Mouse (Mus musculus): ENCODE data around the gene Olfr1340.

Olfr1340 gene

DNA sequence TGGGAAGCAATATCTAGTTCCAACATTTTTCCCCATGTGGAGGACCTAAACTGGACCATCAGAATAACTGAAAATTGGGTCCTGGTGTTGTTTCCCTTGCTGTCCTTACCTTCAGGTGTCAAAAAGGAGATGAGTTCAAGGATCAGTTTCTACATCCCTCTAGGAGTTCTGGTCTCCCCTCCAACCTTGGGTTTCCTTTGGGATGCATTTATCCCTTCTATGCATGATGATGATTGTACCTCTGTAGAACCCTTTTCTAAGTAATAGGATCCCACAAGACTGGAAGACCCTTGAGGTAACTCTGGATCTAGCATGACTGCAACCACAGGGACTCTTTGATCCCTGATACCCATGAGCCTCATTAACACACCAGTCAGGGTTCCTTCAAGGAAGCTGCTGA is at the start of gene Olfr1340:
Gene Olfr1340, plus strand, starts transcription at position 301 of the 400 bp plus-strand sequence.
- in situ Hi-C loops (cut with MboI): no loop called here

DNA sequence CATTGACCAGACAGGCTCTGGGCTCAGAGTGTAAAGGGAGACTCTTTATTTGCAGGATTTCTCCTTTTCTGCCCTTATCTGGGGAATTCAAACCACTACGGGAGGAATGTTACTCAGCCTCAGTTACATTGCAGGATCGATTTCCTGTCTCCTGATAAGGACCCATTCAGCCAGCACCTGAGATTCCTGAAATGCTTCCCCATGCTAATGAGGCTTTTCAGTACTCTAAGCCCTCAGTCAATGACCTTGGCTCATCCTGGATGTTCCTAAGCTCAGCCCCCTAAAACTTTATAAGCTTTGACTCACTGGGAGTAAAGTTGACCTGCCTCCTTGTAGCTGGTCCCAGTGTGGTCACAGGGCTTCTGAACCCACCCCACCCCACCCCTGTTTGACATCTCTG is 32.9 kb upstream of the Olfr1340 start:
- in situ Hi-C loops (cut with MboI): no loop called here

GRCm38 (mm10) chr4:118692412-118692973 is 27.4 kb upstream of the Olfr1340 start, which contains the start of gene Olfr1342:
Gene Olfr1342, minus strand, starts transcription at chr4:118692756.
- in situ Hi-C loops (cut with MboI): no loop called here

DNA sequence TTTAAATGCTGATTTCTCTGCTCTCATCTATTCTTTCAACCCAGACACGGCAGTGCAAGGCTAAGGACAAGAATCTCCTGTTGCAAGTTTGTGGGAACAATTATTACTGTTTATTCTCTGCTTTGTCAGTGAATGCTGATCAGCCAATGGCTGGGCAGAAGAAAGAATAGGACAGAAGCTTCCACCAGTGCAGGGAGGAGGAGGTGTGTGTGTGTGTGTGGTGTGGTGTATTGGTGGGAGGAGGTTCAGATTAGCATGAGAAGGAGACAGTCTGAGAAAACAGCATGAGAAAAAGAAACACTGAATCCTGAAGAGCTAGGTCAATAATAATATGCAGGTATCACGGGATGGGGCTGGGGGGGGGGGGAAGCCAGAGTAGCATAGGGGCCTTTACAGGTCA is 26.1 kb upstream of the Olfr1340 start:
- in situ Hi-C loops (cut with MboI): no loop called here

DNA sequence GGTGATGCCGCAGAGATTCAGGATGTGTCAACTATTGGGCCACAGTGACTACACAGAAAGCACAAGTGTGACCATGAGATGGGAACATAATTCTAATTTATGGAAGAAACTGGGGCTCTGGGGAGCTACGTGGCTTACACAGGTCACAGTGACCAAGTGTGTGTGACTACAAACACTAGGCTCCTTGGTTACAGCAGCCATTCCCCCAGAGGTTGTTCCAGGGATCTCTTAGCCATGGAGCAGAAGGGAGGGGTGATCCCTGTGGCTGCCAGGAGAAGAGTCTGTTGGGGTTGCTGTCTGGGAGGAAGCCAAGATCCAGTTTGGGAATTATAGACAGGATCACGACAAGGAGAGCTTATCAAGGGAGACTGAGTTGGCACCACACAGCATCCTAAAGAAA is 16.7 kb upstream of the Olfr1340 start, which contains the start of gene Olfr1341:
Gene Olfr1341, plus strand, starts transcription at position 301 of the 400 bp plus-strand sequence.
- in situ Hi-C loops (cut with MboI): no loop called here

GRCm38 (mm10) chr4:118708086-118708485 is 11.9 kb upstream of the Olfr1340 start:
- in situ Hi-C loops (cut with MboI): no loop called here

GRCm38 (mm10) chr4:118711656-118712055 is 8.3 kb upstream of the Olfr1340 start:
- in situ Hi-C loops (cut with MboI): no loop called here

GRCm38 (mm10) chr4:118721742-118722483 is 2.0 kb downstream of the Olfr1340 start:
- in situ Hi-C loops (cut with MboI): no loop called here

- in situ Hi-C loops (cut with MboI): no loop called here
Measured at GRCm38 (mm10) chr4:118731875-118732274, 11.9 kb downstream of the Olfr1340 start, which contains the start of gene Olfr1339. Gene Olfr1339, plus strand, starts transcription at chr4:118732175.

- in situ Hi-C loops (cut with MboI): no loop called here
Measured at GRCm38 (mm10) chr4:118739574-118739973, 19.6 kb downstream of the Olfr1340 start.

GRCm38 (mm10) chr4:118740988-118741698 is 21.2 kb downstream of the Olfr1340 start:
- in situ Hi-C loops (cut with MboI): no loop called here

DNA sequence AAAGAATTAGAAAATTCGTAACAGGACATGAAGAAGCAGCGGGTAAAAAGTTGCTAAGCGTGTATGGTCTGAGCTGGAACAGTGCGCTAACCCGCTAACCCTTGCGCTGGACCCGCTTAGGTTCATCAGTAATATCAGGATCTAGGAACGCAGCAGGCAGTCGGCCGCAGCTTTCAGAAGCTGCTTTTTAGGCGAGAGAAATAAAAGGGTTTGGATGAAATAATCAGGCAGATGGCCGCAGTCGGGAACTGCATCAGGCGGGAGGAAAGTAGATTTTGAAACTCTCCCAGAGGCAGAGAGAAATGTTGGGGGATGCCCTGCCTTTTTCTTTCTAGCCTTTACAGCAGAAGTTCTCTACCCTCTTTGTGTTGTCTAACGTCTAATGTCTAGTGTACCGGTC is 21.9 kb downstream of the Olfr1340 start:
- in situ Hi-C loops (cut with MboI): no loop called here

GRCm38 (mm10) chr4:118758637-118759036 is 38.7 kb downstream of the Olfr1340 start, which contains the start of gene Olfr1338:
Gene Olfr1338, minus strand, starts transcription at chr4:118758737.
- in situ Hi-C loops (cut with MboI): no loop called here
